Mouse (Mus musculus): ENCODE measurements at regions not wholly inside any gene's neighbourhood (a gene's known extent, or its start where the extent isn't known, plus 50 kb on each side); places are given as distances from the start of the nearest gene placed in this dataset.

GRCm38 (mm10) chr7:70669065-70669464 is 302.5 kb upstream of the Nr2f2 start:
- TF ChIP-seq EP300 (IDR thresholded peaks at IDR 0.05; ENCODE audit: insufficient read depth, low read depth, low read length) (no peak), CTCF (IDR thresholded peaks at IDR 0.05; ENCODE audit: low read depth, low read length) (no peak)

All from ES-Bruce4 (cell line).